Mouse (Mus musculus): ENCODE data around the gene Uox. TPM values are rescaled to one million over a fixed set of nuclear protein-coding genes. Genes with fewer than 3 reads are reported as not detected.

Gene Uox
- polyA plus RNA-seq, 1 experiment: not detected

GRCm38 (mm10) chr3:146641818-146642427 is 71.7 kb downstream of the Uox start:
- no peaks in the 10 kb centered on the region for H3K4me1 ChIP-seq (ENCODE audit: control insufficient read depth, insufficient read depth, insufficient read length)
- no peaks in the 10 kb centered on the region for H3K27me3 ChIP-seq (ENCODE audit: control insufficient read depth, insufficient read depth, low read length)
- 57% methylated on average over 4 of the region's 4 CpGs for WGBS
- no peaks in the 10 kb centered on the region for H3K36me3 ChIP-seq (ENCODE audit: control insufficient read depth, insufficient read depth, low read length)
- no peak overlapping the region for H3K4me3 ChIP-seq (ENCODE audit: extremely low read depth, insufficient read depth, insufficient read length)
- TF ChIP-seq POLR2A (IDR thresholded peaks at IDR 0.05; ENCODE audit: low read depth, low read length) (no peak), CTCF (IDR thresholded peaks at IDR 0.05; ENCODE audit: extremely low read depth, insufficient read depth, insufficient read length, insufficient replicate concordance) (no peak)
- DNase-seq (ENCODE audit: low read depth in 1 of 2, low spot score in 2 of 2): no peak
- H3K27ac ChIP-seq (ENCODE audit: insufficient read depth, low read length): no peak overlapping the region

- H3K4me1 ChIP-seq (ENCODE audit: control insufficient read depth, insufficient read depth, insufficient read length): no peaks in the 10 kb centered on the region
- H3K27me3 ChIP-seq (ENCODE audit: control insufficient read depth, insufficient read depth, low read length): no peaks in the 10 kb centered on the region
- no peak for DNase-seq (ENCODE audit: low read depth in 1 of 2, low spot score in 2 of 2)
- TF ChIP-seq CTCF (IDR thresholded peaks at IDR 0.05; ENCODE audit: extremely low read depth, insufficient read depth, insufficient read length, insufficient replicate concordance) (no peak), POLR2A (IDR thresholded peaks at IDR 0.05; ENCODE audit: low read depth, low read length) (no peak)
- H3K4me3 ChIP-seq (ENCODE audit: extremely low read depth, insufficient read depth, insufficient read length): no peak overlapping the region
- no peak overlapping the region for H3K27ac ChIP-seq (ENCODE audit: insufficient read depth, low read length)
- no peaks in the 10 kb centered on the region for H3K36me3 ChIP-seq (ENCODE audit: control insufficient read depth, insufficient read depth, low read length)
- WGBS: 86% methylated on average over 10 of the region's 10 CpGs
These were observed 79.2 kb downstream of the Uox start for GRCm38 (mm10) chr3:146649311-146649894.

- H3K36me3 ChIP-seq (ENCODE audit: control insufficient read depth, insufficient read depth, low read length): no peaks in the 10 kb centered on the region
- no peak for DNase-seq (ENCODE audit: low read depth in 1 of 2, low spot score in 2 of 2)
- H3K4me1 ChIP-seq (ENCODE audit: control insufficient read depth, insufficient read depth, insufficient read length): peaks cover 2% of the 10 kb centered on the region; the same call in 1 of the 2 replicates
- WGBS: 96% methylated on average over 10 of the region's 10 CpGs
- H3K4me3 ChIP-seq (ENCODE audit: extremely low read depth, insufficient read depth, insufficient read length): no peak overlapping the region
- no peaks in the 10 kb centered on the region for H3K27me3 ChIP-seq (ENCODE audit: control insufficient read depth, insufficient read depth, low read length)
- TF ChIP-seq CTCF (IDR thresholded peaks at IDR 0.05; ENCODE audit: extremely low read depth, insufficient read depth, insufficient read length, insufficient replicate concordance): no peak
- no peak for TF ChIP-seq POLR2A (IDR thresholded peaks at IDR 0.05; ENCODE audit: low read depth, low read length)
- H3K27ac ChIP-seq (ENCODE audit: insufficient read depth, low read length): no peak overlapping the region
These were observed 80.5 kb downstream of the Uox start for GRCm38 (mm10) chr3:146650716-146651115.

- peaks cover 2% of the 10 kb centered on the region; the same call in 1 of the 2 replicates for H3K4me1 ChIP-seq (ENCODE audit: control insufficient read depth, insufficient read depth, insufficient read length)
- H3K27me3 ChIP-seq (ENCODE audit: control insufficient read depth, insufficient read depth, low read length): no peaks in the 10 kb centered on the region
- 96% methylated on average over 3 of the region's 3 CpGs for WGBS
- H3K27ac ChIP-seq (ENCODE audit: insufficient read depth, low read length): no peak within 1 kb of the TSS
- TF ChIP-seq POLR2A (IDR thresholded peaks at IDR 0.05; ENCODE audit: low read depth, low read length) (no peak), CTCF (IDR thresholded peaks at IDR 0.05; ENCODE audit: extremely low read depth, insufficient read depth, insufficient read length, insufficient replicate concordance) (no peak)
- no peaks in the 10 kb centered on the region for H3K36me3 ChIP-seq (ENCODE audit: control insufficient read depth, insufficient read depth, low read length)
- no peak for DNase-seq (ENCODE audit: low read depth in 1 of 2, low spot score in 2 of 2)
- no peak within 1 kb of the TSS for H3K4me3 ChIP-seq (ENCODE audit: extremely low read depth, insufficient read depth, insufficient read length)
These were observed 81.0 kb downstream of the Uox start, which contains the start of gene 4930503B20Rik for GRCm38 (mm10) chr3:146651217-146651616. TSS of gene 4930503B20Rik (minus strand) at chr3:146651317.

GRCm38 (mm10) chr3:146652431-146652830 is 82.2 kb downstream of the Uox start:
- Histone ChIP-seq H3K27ac (ENCODE audit: insufficient read depth, low read length) (no peak overlapping the region), H3K36me3 (ENCODE audit: control insufficient read depth, insufficient read depth, low read length) (no peaks in the 10 kb centered on the region), H3K4me3 (ENCODE audit: extremely low read depth, insufficient read depth, insufficient read length) (no peak overlapping the region), H3K27me3 (ENCODE audit: control insufficient read depth, insufficient read depth, low read length) (no peaks in the 10 kb centered on the region), H3K4me1 (ENCODE audit: control insufficient read depth, insufficient read depth, insufficient read length) (peaks cover 2% of the 10 kb centered on the region; the same call in 1 of the 2 replicates)
- DNase-seq (ENCODE audit: low read depth in 1 of 2, low spot score in 2 of 2): no peak
- WGBS: 90% methylated on average over 5 of the region's 5 CpGs
- TF ChIP-seq POLR2A (IDR thresholded peaks at IDR 0.05; ENCODE audit: low read depth, low read length) (no peak), CTCF (IDR thresholded peaks at IDR 0.05; ENCODE audit: extremely low read depth, insufficient read depth, insufficient read length, insufficient replicate concordance) (no peak)

GRCm38 (mm10) chr3:146653692-146654091 is 83.5 kb downstream of the Uox start:
- H3K36me3 ChIP-seq (ENCODE audit: control insufficient read depth, insufficient read depth, low read length): no peaks in the 10 kb centered on the region
- H3K4me3 ChIP-seq (ENCODE audit: extremely low read depth, insufficient read depth, insufficient read length): no peak overlapping the region
- no peak for DNase-seq (ENCODE audit: low read depth in 1 of 2, low spot score in 2 of 2)
- no peaks in the 10 kb centered on the region for H3K27me3 ChIP-seq (ENCODE audit: control insufficient read depth, insufficient read depth, low read length)
- peaks cover 2% of the 10 kb centered on the region; the same call in 1 of the 2 replicates for H3K4me1 ChIP-seq (ENCODE audit: control insufficient read depth, insufficient read depth, insufficient read length)
- no peak for TF ChIP-seq POLR2A (IDR thresholded peaks at IDR 0.05; ENCODE audit: low read depth, low read length)
- TF ChIP-seq CTCF (IDR thresholded peaks at IDR 0.05; ENCODE audit: extremely low read depth, insufficient read depth, insufficient read length, insufficient replicate concordance): no peak
- H3K27ac ChIP-seq (ENCODE audit: insufficient read depth, low read length): no peak overlapping the region
- 42% methylated on average over 6 of the region's 6 CpGs for WGBS

- DNase-seq (ENCODE audit: low read depth in 1 of 2, low spot score in 2 of 2): no peak
- H3K36me3 ChIP-seq (ENCODE audit: control insufficient read depth, insufficient read depth, low read length): no peaks in the 10 kb centered on the region
- WGBS: 29% methylated on average over 2 of the region's 2 CpGs
- H3K4me3 ChIP-seq (ENCODE audit: extremely low read depth, insufficient read depth, insufficient read length): no peak overlapping the region
- H3K27ac ChIP-seq (ENCODE audit: insufficient read depth, low read length): 0 out of 2 replicates have a peak overlapping the region, but pooled peaks have one; percentile 43
- peaks cover 2% of the 10 kb centered on the region; the same call in 1 of the 2 replicates for H3K4me1 ChIP-seq (ENCODE audit: control insufficient read depth, insufficient read depth, insufficient read length)
- no peaks in the 10 kb centered on the region for H3K27me3 ChIP-seq (ENCODE audit: control insufficient read depth, insufficient read depth, low read length)
- TF ChIP-seq CTCF (IDR thresholded peaks at IDR 0.05; ENCODE audit: extremely low read depth, insufficient read depth, insufficient read length, insufficient replicate concordance) (no peak), POLR2A (IDR thresholded peaks at IDR 0.05; ENCODE audit: low read depth, low read length) (no peak)
These were observed 84.9 kb downstream of the Uox start for GRCm38 (mm10) chr3:146655111-146655577.
